Mouse (Mus musculus) ES-Bruce4 (cell line): ENCODE measurements at regions not wholly inside any gene's neighbourhood (a gene's known extent, or its start where the extent isn't known, plus 50 kb on each side); places are given as distances from the start of the nearest gene placed in this dataset.

ENCODE experiments used
- CTCF ChIP-seq: IDR thresholded peaks from one replicate; pipeline ENCODE4 v1.8.1; 2011; ENCODE audit warnings: low read depth, low read length
- EP300 ChIP-seq: IDR thresholded peaks from 2 replicates; pipeline ENCODE4 v1.6.1; 2011; ENCODE audit warnings: low read depth, low read length; ENCODE audit not compliant: insufficient read depth
- POLR2A ChIP-seq: IDR thresholded peaks from one replicate; pipeline ENCODE4 v1.8.1; 2011; ENCODE audit warnings: low read length; ENCODE audit not compliant: insufficient read depth

- TF ChIP-seq CTCF (no peak), EP300 (no peak), POLR2A (no peak)
These were observed 282.1 kb downstream of the Cdh26 start for GRCm38 (mm10) chr2:178712391-178712892.
